Mouse (Mus musculus) granulocyte monocyte progenitor cell, adult 5-6 weeks (primary cell): Measurements from ENCODE around the gene Apol11b. TPM values are rescaled to one million over a fixed set of nuclear protein-coding genes. Genes with fewer than 3 reads are reported as not detected.
A peak's percentile ranks its signal among the peaks of the same experiment; 100 is the strongest.
"Not testable (repeated sequence)": the region's sequence is repeated elsewhere in the genome, so short reads cannot be mapped to it uniquely, and the experiment has no call there.

Experiments used
- ATAC-seq: replicated peaks from 2 replicates; pipeline ENCODE4 v1.8.0; 2016; ENCODE audit warnings: mild to moderate bottlenecking, moderate TSS enrichment, inconsistent platforms; ENCODE audit not compliant: poor library complexity, severe bottlenecking
- total RNA-seq, 2 experiments: library from RNA; stranded (forward) in 1 of 2; stranded (reverse) in 1 of 2; fragments of 200-712, 200-1000 nt in 1 of 2; fragments of >200 nt in 1 of 2; fragmentation: Nextera tagmentation in 1 of 2; gene quantifications; 2 replicates each; pipeline ENCODE4 v1.2.3; 2014 to 2017

Gene Apol11b
- total RNA-seq (2014; fragmentation: Nextera tagmentation) (not detected in 2 replicates), total RNA-seq (2017) (not detected in 2 replicates)

DNA sequence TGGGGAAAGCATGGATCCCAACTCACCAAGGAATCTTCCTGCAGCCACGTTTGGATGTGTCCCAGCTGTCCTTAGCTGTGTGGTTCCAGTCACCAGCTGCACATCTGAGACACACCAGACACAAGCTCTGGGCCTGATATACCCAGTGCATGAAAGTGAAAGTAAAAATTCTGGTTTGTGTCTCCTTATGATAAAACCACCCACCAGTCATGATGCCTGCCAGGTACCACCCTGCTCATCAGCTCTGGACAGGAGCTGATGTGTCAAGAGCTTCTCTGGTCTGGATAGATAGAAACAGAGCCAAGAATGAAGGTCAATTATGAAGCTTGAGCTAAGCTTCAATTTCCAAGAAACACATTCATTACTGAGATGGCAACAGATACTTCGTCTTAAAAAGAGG lies at the start of gene Apol11b:
Gene Apol11b (minus strand): TSS at position 111 of the 400 bp plus-strand sequence.
- ATAC-seq: not testable (repeated sequence)

DNA sequence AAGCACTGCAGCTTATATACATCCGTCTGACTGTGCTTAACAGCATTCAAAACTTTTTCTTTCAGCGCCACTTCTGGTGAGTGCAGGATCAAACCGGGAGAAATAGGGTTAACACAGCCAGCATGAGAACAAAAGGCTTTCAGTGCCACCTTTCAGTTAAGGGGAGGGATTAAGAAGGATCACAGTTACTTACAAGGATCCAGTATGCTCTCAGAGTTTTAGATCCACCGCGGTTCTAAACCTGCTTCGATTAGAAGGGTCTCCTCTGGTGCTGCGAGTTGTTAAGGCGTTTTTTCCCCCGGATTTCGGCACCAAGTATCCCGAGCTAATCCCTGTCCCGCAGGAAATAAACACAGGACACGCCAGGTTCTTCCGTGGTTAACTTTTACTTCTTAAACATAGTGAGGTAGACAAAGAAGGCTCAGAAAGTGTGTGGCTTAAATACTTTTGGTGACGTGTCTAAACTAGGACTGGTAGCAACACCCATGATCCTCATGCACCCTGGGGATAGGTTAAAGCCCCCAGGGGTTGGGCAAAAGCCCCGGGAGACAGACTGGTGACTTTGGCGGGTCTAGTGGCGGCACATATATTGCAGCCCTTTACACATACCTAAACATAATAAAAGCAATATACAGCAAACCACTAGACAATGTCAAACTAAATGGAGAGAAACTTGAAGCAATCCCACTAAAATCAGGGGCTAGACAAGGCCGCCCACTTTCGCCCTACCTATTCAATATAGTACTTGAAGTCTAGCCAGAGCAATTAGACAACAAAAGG lies 48.6 kb upstream of the Apol11b start:
- ATAC-seq: not testable (repeated sequence)

DNA sequence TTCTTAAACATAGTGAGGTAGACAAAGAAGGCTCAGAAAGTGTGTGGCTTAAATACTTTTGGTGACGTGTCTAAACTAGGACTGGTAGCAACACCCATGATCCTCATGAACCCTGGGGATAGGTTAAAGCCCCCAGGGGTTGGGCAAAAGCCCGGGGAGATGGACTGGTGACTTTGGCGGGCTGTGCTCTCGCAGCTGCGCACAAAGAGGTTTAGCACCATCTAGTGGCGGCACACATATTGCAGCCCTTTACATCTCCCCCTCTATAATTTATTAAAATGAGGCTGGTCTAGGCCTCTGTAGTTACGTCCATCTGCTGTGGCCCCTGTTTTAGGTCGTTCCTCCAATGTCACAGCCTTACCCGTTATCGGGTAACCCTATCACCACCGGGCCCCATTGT lies 40.9 kb upstream of the Apol11b start:
- not testable (repeated sequence) for ATAC-seq

- not testable (repeated sequence) for ATAC-seq
Measured at GRCm38 (mm10) chr15:77674081-77674480, 31.0 kb upstream of the Apol11b start.

DNA sequence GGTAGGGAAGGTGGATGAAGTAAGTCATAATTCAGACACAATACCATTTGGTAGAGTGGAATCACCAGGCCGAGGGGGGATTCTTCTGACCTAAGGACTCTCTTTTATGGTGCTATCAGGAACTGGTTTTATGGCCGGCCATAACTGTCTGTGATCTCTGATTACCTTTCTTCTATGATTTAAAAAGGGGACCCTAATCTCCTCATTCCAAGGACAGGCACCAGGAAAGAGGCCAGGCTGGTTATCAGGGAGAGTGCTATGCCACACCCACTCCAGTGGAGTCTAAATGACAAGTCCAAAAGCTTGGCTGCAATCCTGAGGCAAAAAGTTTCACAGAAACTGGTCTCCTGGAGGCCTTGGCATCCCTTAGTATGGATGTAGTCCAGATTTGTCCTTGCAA lies 18.8 kb upstream of the Apol11b start:
- ATAC-seq: not testable (repeated sequence)

DNA sequence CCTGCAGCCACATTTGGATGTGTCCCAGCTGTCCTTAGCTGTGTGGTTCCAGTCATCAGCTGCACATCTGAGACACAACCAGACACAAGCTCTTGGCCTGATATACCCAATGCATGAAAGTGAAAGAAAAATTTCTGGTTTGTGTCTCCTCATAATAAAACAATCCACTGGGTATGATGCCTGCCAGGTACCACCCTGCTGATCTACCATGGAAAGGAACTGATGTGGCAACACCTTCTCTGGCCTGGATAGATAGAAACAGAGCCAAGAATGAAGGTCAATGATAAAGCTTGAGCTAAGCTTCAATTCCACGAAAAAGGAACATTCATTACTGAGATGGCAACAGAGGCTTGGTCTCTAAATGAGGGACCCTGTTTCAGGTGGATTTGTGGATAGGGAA lies 16.7 kb upstream of the Apol11b start:
- ATAC-seq: not testable (repeated sequence)

DNA sequence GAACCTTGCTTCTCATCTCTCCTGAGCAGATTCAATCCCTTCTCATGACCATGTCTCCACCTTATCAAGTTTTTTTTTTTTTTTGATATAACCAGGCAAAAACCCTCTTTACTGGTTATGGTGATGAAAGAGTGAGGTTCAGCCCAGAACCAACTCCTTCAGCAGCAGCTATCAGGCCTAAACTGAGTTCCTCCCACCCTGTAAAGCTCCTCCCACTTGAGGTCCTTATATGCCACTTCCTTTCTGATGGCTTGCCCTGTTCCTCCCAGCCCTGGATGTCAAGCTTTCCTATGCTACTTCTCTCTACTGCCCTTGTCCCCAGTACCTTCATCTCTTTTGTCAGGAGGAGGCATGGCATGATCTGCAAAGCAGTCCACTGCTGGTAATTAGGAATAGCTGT lies 8.1 kb upstream of the Apol11b start:
- not testable (repeated sequence) for ATAC-seq

DNA sequence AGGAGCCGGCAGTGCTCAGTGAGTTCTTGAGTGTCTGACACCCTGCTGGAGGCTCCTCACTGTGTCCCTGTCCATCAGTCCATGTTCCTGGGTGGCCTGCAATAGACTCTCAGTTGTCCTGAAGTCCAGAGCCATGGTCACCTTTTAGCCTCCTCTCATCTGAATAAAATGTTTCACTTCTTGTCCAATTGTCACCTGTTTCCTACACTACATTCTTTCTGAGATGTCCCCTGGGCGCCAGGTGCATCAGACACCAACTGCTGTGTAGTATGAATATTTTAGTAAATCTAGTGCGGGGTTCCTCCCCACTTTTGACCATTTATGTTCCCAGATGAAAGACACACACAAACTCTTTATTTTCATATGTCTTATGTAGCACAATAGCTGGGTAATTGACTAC lies 13.3 kb downstream of the Apol11b start:
- ATAC-seq: not testable (repeated sequence)

GRCm38 (mm10) chr15:77628647-77629046 lies 14.4 kb downstream of the Apol11b start:
- not testable (repeated sequence) for ATAC-seq

GRCm38 (mm10) chr15:77626471-77626870 lies 16.6 kb downstream of the Apol11b start:
- 0 out of 2 replicates have a peak, but pooled peaks have one; percentile 25 for ATAC-seq

- no peak for ATAC-seq
Measured at GRCm38 (mm10) chr15:77624710-77625109, 18.4 kb downstream of the Apol11b start.

DNA sequence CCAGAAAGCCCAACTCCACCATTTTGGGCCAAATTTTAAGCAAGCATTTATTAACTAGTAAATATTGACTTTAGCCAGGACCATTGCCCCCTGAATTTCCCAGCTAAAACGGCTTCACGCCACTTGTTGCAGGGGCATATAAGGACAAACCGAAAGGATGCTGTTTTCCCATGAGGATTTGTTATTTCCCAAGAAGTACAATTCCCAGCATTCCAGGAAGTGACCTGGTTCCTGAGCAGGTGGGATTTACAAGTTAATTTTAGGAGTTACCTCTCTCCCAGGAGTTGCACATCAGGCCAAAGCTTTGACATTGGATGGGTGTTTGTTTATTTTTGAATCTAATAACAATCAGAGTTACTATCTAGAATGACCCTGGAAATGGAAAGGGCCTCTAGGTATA lies 37.0 kb downstream of the Apol11b start:
- ATAC-seq: no peak

GRCm38 (mm10) chr15:77598958-77599357 lies 44.1 kb downstream of the Apol11b start, which contains the start of gene Gm36245:
Gene Gm36245, plus strand, starts transcription at chr15:77599258.
- ATAC-seq: no peak

DNA sequence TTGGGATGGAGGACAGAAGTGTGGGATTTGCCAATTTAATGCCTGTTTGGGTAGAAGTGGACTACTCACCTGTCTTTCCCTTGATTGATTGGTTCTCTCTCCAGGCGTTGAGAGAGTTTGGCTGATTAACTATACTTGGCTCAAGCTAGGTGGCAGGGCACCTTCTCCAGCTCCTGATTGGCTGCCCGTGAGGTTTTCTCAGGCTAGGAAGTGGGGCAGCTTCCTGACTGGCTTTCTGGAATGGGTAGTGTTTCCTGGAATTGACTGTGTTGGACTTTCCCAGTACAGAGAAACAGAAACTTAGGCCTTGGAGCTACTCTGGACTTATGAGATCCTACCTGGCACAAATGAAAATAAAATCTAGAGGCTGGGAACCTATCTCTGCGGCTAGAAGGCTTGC lies 44.7 kb downstream of the Apol11b start:
- ATAC-seq: no peak

DNA sequence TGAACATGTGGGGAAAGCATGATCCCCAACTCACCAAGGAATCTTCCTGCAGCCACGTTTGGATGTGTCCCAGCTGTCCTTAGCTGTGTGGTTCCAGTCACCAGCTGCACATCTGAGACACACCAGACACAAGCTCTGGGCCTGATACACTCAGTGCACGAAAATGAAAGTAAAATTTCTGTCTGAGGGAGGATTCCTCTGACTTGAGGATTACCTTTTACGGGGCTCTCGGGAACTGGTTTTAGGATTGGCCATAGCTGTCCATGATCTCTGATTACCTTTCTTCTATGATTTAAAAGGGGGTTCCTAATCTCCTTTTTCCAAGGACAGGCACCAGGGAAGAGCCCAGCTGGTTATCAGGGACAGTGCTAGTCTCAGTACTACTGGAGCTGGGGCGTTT lies 47.1 kb downstream of the Apol11b start, which contains the start of gene Apol10b:
Gene Apol10b (minus strand): TSS at position 165 of the 400 bp plus-strand sequence.
- ATAC-seq: no peak

DNA sequence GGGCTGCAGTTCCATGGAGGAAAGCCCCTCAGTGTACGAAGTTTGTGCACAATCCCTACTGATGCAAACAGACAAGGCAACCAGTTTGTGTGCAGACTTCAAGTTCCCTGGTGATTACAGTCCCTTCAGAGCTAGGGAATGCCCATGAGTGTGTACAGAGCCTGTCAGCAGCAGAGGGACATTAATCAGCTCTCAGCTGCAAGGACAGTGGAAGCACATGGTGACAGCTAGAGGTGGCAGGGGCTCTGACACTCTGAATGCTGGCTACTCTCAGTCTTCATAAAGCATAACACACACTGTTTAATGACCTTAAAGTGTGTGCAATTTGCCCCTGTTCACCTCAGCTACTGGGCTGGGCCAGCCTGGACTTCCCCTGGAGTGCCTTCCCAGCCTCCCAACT lies 49.5 kb downstream of the Apol11b start:
- ATAC-seq: no peak

DNA sequence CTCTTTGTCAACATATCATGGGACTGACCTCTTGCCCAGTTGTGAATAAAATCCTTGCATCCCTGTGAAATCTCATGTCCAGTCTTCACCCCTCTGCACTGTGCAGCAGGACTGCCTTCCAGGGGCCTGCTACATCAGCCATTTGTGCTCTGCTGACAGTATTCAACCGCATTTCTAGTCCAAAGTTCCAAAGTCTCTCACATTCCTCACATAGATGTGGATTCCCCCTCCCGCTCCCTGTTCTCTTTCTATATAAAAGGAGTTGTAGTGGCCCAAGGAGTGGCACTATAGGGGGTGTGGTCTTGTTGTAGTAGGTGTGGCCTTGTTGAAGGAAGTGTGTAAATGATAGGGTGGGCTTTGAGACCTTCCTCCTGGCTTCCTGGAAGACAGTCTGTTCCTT lies 52.2 kb downstream of the Apol11b start:
- ATAC-seq: no peak

GRCm38 (mm10) chr15:77588981-77589380 lies 54.1 kb downstream of the Apol11b start:
- no peak for ATAC-seq

DNA sequence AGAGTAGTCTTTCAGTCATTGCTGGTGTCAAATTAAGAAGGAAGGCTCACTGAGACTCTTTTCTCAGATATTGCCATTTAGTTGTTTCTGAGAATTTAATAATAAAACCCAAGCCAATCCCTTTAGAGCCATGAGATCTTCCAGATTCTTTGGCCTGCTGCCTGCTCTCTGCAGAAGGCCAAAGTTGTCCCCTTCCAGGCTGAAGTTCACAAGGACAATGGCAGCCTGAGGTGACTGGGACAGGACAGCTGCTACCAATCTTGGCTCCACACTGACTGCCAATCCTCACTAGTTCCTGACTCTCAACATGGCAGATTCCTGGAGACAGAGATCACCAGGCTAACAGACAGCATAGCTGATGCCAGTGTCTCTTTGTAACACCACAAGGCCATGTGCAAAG lies 56.1 kb downstream of the Apol11b start:
- no peak for ATAC-seq
